Mouse (Mus musculus) hindbrain, embryonic 12.5 days (tissue): ENCODE measurements around the gene Fam78b. TPM values are rescaled to one million over a fixed set of nuclear protein-coding genes. Genes with fewer than 3 reads are reported as not detected.

Experiments used
- ATAC-seq: fragments of 200-750 bp; cut with Nextera tagmentation; 2 replicates; pipeline ENCODE4 v1.8.0; 2017; ENCODE audit warnings: moderate TSS enrichment; ENCODE audit not compliant: low FRiP score
- H3K27ac ChIP-seq: fragments of 300-500 bp; sonication (generic); 2 replicates; pipeline ENCODE4 v1.5.1; 2016; ENCODE audit warnings: mild to moderate bottlenecking
- H3K27me3 ChIP-seq: fragments of 300-500 bp; sonication (generic); 2 replicates; pipeline ENCODE4 v1.6.1; 2016; ENCODE audit warnings: mild to moderate bottlenecking
- H3K36me3 ChIP-seq: fragments of 300-500 bp; sonication (generic); 2 replicates; pipeline ENCODE4 v1.6.1; 2016; ENCODE audit warnings: mild to moderate bottlenecking
- H3K4me1 ChIP-seq: fragments of 300-500 bp; sonication (generic); 2 replicates; pipeline ENCODE4 v1.6.1; 2016
- H3K4me2 ChIP-seq: fragments of 300-500 bp; sonication (generic); replicated peaks from 2 replicates; pipeline ENCODE4 v1.6.1; 2016; ENCODE audit warnings: mild to moderate bottlenecking
- H3K4me3 ChIP-seq: fragments of 300-500 bp; sonication (generic); 2 replicates; pipeline ENCODE4 v1.5.1; 2016; ENCODE audit warnings: mild to moderate bottlenecking
- H3K9ac ChIP-seq: fragments of 300-500 bp; sonication (generic); 2 replicates; pipeline ENCODE4 v1.6.1; 2016; ENCODE audit warnings: mild to moderate bottlenecking, moderate library complexity
- H3K9me3 ChIP-seq: fragments of 300-500 bp; sonication (generic); replicated peaks from 2 replicates; pipeline ENCODE4 v1.6.1; 2016; ENCODE audit warnings: mild to moderate bottlenecking
- WGBS: fragments of 180-500 bp; shearing (Covaris S2); methylation state at CpG from one replicate; pipeline ENCODE4 v1.1.7; 2016; 5-methylcytosine and 5-hydroxymethylcytosine counted together
- polyA plus RNA-seq: library from polyadenylated mRNA; unstranded; fragments of >200 nt; fragmentation: Nextera tagmentation; extraction: Ambion mirVana; gene quantifications from 2 replicates; pipeline ENCODE4 v1.2.1, GENCODE M21; 2016

Gene Fam78b
- polyA plus RNA-seq, 1 experiment from 2014 or later: 11.6 TPM

- Histone ChIP-seq H3K36me3 (no peaks in the 10 kb centered on the region), H3K4me2 (no peak overlapping the region), H3K9me3 (no peaks in the 10 kb centered on the region; the same call in 1 of the 2 replicates), H3K4me1 (no peaks in the 10 kb centered on the region), H3K27ac (no peak overlapping the region), H3K27me3 (no peaks in the 10 kb centered on the region), H3K9ac (no peak overlapping the region), H3K4me3 (no peak overlapping the region)
- ATAC-seq: no peak
- WGBS: 83% methylated on average over 5 of the region's 5 CpGs
These were observed 134.5 kb downstream of the Fam78b start for GRCm38 (mm10) chr1:167135748-167136147.
